Mouse (Mus musculus) hindbrain, embryonic 10.5 days (tissue): Measurements from ENCODE around the gene Ppm1m. TPM values are rescaled to one million over a fixed set of nuclear protein-coding genes. Genes with fewer than 3 reads are reported as not detected.
A peak's percentile ranks its signal among the peaks of the same experiment; 100 is the strongest.

Experiments used
- DNase-seq: peaks from one replicate; pipeline ENCODE4 v3.0.0-alpha.2; 2017; ENCODE audit warnings: low spot score
- H3K27ac ChIP-seq: fragments of 300-500 bp; sonication (generic); 2 replicates; pipeline ENCODE4 v1.5.1; 2016; ENCODE audit warnings: mild to moderate bottlenecking, moderate library complexity
- H3K27me3 ChIP-seq: fragments of 300-500 bp; sonication (generic); 2 replicates; pipeline ENCODE4 v1.6.1; 2016; ENCODE audit warnings: mild to moderate bottlenecking; ENCODE audit not compliant: poor library complexity, insufficient read depth, severe bottlenecking
- H3K36me3 ChIP-seq: fragments of 300-500 bp; sonication (generic); 2 replicates; pipeline ENCODE4 v1.6.1; 2016; ENCODE audit warnings: mild to moderate bottlenecking, moderate library complexity
- H3K4me1 ChIP-seq: fragments of 300-500 bp; sonication (generic); replicated peaks from 2 replicates; pipeline ENCODE4 v1.6.1; 2016; ENCODE audit warnings: mild to moderate bottlenecking
- H3K4me3 ChIP-seq: fragments of 300-500 bp; sonication (generic); 2 replicates; pipeline ENCODE4 v1.5.1; 2016; ENCODE audit warnings: mild to moderate bottlenecking, moderate library complexity
- H3K9me3 ChIP-seq: fragments of 300-500 bp; sonication (generic); 2 replicates; pipeline ENCODE4 v1.6.1; 2016; ENCODE audit warnings: mild to moderate bottlenecking, moderate library complexity
- WGBS: fragments of 180-500 bp; shearing (Covaris S2); methylation state at CpG from one replicate; pipeline ENCODE4 v1.1.7; 2016; 5-methylcytosine and 5-hydroxymethylcytosine counted together
- polyA plus RNA-seq: library from polyadenylated mRNA; unstranded; fragments of >200 nt; fragmentation: Nextera tagmentation; extraction: Ambion mirVana; gene quantifications from 2 replicates; pipeline ENCODE4 v1.2.1, GENCODE M21; 2016

Ppm1m gene
- polyA plus RNA-seq, 1 experiment from 2014 or later: 47.3 TPM

DNA sequence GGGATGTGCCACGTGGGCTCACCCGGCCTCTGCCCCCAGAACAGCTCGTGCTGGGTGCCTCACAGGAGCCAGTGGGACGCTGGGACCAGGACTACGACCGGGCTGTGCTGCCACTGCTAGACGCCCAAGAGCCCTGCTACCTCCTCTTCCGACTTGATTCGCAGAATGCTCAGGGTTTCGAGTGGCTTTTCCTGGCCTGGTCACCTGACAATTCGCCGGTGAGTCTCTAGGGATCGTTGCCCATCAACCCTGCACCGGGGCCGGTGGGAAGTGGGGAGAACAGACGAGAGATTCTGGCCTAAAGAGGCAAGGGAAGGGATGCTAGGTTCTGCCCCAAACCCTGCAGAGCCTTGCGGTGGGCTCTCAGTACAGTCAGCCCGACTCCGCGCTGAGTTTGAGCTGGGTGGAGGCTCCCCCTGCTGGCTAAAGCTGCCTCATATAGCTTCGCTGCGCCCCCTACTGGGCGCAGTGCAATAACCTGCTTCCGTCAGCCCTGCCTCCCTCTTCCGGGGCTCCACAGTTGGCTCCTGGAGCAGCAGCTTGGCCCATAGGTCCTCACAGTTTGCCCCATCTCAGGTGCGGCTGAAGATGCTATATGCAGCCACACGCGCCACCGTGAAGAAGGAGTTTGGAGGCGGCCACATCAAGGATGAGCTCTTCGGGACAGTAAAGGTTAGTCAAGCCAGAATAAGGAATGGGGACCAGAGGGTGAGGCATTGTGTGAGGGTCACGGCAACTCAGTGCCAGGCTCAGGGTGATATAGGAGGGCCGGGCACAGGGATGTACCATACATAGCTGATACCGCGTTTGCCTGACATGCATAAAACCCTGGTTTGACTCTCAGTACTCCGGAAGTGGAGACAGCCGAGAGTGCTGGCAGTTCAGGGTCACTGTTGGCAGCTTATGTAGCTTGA is 12.4 kb upstream of the Ppm1m start:
- H3K27me3 ChIP-seq: no peaks in the 10 kb centered on the region
- no peaks in the 10 kb centered on the region for H3K9me3 ChIP-seq
- 18% methylated on average over 37 of the region's 37 CpGs for WGBS
- peak; percentile 91 for DNase-seq
- peak overlapping the region; percentile 48 for H3K4me3 ChIP-seq
- H3K36me3 ChIP-seq: peaks cover 53% of the 10 kb centered on the region
- H3K27ac ChIP-seq: peak overlapping the region; percentile 85
- peaks cover 18% of the 10 kb centered on the region for H3K4me1 ChIP-seq

DNA sequence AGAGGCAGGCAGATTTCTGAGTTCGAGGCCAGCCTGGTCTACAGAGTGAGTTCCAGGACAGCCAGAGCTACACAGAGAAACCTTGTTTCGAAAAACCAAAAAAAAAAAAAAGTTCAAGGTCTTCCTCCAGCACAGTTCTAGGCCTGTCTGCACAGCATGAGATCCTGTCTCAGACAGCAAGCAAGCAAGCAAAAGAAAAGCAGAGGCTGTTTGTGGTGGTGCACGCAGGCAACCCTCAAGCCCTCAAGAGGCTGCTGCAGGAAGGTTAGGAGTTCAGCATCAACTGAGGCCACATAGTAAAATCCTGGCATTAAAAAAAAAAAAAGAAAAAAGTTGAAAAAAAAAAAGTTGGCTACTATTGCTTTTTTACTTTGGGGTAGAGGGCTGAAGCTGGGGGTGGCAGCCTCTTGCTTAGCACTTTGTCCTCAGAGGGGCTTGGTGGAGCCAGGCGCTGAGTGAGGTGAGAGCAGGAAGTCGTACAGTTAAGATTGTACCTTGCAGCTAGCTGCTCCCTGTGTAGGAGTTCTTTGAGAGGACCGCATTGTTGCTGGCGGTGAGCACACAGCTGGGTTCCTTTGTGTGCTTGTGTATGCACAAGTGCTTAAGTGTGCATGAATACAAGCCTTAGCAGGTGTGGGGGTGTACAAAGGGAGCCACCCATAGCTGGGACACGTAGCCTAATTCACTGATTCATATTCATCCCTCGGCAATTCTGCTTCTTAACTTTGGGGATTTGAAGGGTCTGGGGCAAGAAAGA is 11.5 kb upstream of the Ppm1m start:
- Histone ChIP-seq H3K27ac (peak overlapping the region; percentile 85), H3K4me1 (peaks cover 20% of the 10 kb centered on the region), H3K27me3 (no peaks in the 10 kb centered on the region), H3K9me3 (no peaks in the 10 kb centered on the region), H3K4me3 (peak overlapping the region; percentile 48), H3K36me3 (peaks cover 56% of the 10 kb centered on the region)
- DNase-seq: no peak
- 37% methylated on average over 9 of the region's 9 CpGs for WGBS

DNA sequence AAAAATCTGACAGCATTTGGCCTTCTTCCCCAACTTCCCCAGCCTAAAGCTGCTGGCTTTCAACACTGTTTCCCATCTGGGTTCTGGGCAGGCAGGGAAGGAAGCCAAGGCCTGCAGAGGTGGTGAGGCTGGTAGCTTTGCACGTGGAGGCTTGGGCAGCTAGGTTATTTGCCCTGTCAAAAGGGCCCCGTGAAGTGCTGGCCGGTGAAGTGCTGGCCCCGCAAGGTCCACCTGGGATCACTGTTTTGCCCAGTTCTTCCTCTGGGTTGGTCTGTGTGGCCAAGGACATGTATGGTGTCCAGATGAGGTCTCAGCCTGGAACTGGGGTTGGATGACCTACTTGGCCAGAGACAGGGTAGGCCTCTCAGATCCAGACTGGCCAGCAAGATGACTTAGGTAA is 10.4 kb upstream of the Ppm1m start:
- no peak overlapping the region for H3K27ac ChIP-seq
- no peak overlapping the region for H3K4me3 ChIP-seq
- H3K27me3 ChIP-seq: no peaks in the 10 kb centered on the region
- no peaks in the 10 kb centered on the region for H3K9me3 ChIP-seq
- H3K36me3 ChIP-seq: peaks cover 51% of the 10 kb centered on the region
- peaks cover 30% of the 10 kb centered on the region for H3K4me1 ChIP-seq
- no peak for DNase-seq
- whole genome bisulfite sequencing: 90% methylated on average over 4 of the region's 4 CpGs

DNA sequence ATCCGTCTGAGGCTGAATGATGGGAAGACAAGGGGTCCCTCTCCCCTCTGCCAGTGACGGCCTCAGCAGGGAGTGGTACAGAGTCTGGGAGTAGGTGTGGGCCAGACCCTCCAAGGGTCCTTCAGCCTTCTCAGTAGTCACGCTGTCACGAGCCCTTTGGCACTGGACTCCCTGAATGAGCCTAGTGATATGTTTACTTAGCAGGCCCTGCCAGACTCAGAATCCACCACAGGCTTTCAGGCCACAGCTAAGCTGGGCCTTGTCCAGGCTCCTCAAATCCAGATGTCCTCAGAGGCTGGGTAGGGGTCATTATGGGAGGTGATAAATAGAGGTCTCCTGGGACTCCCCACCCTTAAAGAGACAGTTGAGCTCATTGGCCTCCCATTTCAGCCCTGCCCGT is 8.6 kb upstream of the Ppm1m start:
- 87% methylated on average over 5 of the region's 5 CpGs for WGBS
- H3K36me3 ChIP-seq: peaks cover 33% of the 10 kb centered on the region

DNA sequence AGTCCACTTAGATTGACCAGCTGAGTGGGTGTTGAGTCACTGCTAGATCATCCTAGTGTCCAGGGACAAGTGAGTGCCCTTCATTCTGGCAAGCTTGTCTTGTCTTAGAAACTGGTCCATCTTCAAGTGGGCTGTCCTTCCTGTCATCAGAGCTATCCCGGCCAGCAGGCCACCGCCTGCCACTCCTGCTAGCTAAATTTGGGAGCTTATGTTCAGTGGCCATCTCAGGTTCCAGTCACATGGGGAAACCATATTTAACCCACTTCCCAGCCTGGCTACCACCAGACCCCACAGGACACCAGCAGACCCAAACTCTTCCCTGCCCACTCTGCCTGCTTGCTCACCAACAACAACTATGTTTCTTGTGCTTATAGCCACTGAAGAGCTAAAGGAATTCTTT is 7.0 kb upstream of the Ppm1m start:
- H3K27ac ChIP-seq: no peak overlapping the region
- peaks cover 18% of the 10 kb centered on the region for H3K36me3 ChIP-seq
- H3K9me3 ChIP-seq: no peaks in the 10 kb centered on the region
- H3K4me3 ChIP-seq: no peak overlapping the region
- peaks cover 50% of the 10 kb centered on the region for H3K4me1 ChIP-seq
- no peak for DNase-seq
- WGBS: 88% methylated on average over 2 of the region's 2 CpGs
- H3K27me3 ChIP-seq: 0 out of 2 replicates have a peak, but pooled peaks cover 2% of the 10 kb centered on the region

More for the DNA sequence above, 8.6 kb upstream of the Ppm1m start:
- H3K27me3 ChIP-seq: no peaks in the 10 kb centered on the region
- H3K9me3 ChIP-seq: no peaks in the 10 kb centered on the region
- H3K4me3 ChIP-seq: no peak overlapping the region
- H3K27ac ChIP-seq: no peak overlapping the region
- peaks cover 48% of the 10 kb centered on the region for H3K4me1 ChIP-seq
- no peak for DNase-seq

DNA sequence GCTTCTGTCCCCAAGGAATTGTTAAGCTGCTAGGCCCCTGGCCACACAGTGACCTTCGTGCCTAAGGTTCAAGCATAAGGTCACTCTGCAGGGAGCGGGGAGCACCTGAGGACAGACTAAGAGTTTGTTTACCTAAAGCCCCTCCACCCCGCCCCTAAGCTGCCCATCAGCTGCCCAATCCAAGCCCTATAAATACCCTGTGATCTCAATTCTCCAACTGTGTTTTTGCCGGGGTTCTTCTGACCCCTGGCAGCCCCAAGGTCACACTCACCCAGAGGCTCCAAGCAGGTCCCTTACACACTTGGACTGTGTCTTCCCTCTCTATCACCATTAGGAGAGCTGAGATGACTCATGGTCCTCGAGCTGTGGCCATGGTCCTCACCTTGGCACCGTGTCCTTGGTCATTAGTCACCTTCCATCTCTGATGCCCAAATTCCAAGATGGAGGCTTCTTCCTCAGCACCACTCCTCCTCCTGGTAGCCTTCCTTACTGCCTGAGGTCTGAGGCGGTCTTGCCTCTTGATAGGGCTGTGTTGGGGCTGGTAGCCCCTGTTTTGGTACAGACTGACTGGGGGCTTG is 6.3 kb upstream of the Ppm1m start:
- H3K4me1 ChIP-seq: peaks cover 43% of the 10 kb centered on the region
- no peaks in the 10 kb centered on the region for H3K9me3 ChIP-seq
- DNase-seq: no peak
- H3K27ac ChIP-seq: no peak overlapping the region
- 0 out of 2 replicates have a peak, but pooled peaks cover 2% of the 10 kb centered on the region for H3K27me3 ChIP-seq
- H3K4me3 ChIP-seq: no peak overlapping the region
- WGBS: 77% methylated on average over 7 of the region's 7 CpGs
- H3K36me3 ChIP-seq: peaks cover 18% of the 10 kb centered on the region

DNA sequence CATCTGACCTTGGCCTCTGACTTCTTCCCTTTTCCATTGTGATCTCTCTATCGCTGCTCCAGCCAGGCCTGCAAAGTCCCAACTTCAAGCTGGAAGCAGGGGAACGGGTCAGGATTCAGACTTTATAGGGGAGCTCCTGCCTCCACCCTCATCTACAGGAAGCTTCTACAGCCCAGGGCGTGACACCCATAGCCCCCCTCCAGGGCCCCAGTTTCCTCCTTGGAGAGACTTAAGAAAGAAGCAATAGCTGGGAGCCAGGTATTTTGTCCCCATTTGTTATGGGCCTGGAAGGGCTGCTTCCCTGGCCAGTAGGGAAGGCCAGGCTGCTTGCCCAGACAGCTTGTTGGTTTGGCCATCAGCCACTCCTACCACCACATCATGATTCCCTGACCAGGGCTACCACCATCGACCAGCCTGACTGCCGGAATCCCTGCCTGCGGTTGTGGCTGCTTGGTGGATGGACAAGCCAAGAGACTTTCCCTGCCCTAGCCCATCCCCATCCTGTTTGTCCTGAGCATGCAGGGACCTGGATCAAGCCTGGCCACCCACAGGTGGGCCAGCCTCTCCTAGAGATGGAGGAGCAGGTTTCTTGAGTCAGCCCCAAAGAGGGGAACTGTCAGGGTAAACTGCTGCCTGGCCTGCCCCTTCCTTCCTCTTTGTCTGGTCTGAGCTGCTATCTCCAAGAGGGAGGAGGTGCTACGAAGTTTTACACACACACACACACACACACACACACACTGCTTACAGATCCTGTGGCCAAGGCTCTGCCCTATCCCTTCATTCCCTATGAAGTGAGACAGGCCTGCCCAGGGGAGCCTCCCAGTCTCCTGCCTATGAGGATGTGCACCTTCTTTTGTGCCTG is 4.7 kb upstream of the Ppm1m start:
- WGBS: 79% methylated on average over 7 of the region's 7 CpGs
- H3K27me3 ChIP-seq: peaks cover 14% of the 10 kb centered on the region
- H3K9me3 ChIP-seq: no peaks in the 10 kb centered on the region
- peaks cover 51% of the 10 kb centered on the region for H3K4me1 ChIP-seq
- peak overlapping the region; percentile 64 for H3K27ac ChIP-seq
- H3K4me3 ChIP-seq: peak overlapping the region; percentile 73
- H3K36me3 ChIP-seq: peaks cover 18% of the 10 kb centered on the region
- no peak for DNase-seq

DNA sequence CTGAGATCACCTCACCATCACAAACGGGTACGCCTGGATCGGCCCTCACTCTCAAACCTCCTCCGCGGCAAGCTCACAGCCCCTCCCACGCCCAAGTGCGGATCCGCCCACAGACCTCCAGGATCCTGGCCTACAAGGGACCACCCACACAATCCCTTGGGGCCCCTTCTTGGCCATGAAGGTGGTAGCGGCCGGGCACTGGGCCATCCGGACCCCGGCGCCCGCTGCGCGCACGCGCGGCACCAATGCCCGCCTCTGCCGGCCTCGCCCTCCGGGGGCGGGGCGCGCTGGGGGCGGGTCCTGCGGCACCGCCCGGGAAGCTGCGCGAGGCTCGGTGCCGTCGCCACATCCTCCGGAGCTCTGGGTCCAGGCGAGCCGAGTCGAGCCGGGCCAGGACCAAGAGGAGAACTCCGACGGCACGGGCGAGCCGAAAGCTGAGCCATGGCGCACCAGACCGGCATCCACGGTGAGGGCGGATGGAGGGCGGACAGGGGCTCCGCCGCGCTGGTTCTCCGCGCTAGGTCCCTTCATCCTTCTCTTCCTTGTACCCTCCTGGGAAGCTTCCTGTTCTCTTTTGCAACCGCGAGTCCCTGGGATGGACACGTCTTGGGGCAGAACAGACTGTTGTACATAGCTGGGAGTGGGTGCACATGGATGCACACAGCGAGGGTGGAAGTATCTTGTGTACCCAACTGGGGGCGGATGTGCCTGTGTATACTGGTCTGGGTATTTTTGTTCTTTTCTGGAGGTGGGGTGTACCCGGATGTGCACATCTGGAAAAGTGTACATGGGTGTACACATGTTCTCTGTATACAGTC is 3.5 kb upstream of the Ppm1m start, which contains the start of gene Twf2:
Gene Twf2 (plus strand): TSS at position 290 of the 818 bp plus-strand sequence.
- Histone ChIP-seq H3K4me3 (peak within 1 kb of the TSS; percentile 73), H3K36me3 (peaks cover 12% of the 10 kb centered on the region), H3K27ac (peak within 1 kb of the TSS; percentile 90), H3K9me3 (no peaks in the 10 kb centered on the region), H3K27me3 (peaks cover 14% of the 10 kb centered on the region), H3K4me1 (peaks cover 63% of the 10 kb centered on the region)
- 2% methylated on average over 61 of the region's 61 CpGs for WGBS
- peak; percentile 90 for DNase-seq

DNA sequence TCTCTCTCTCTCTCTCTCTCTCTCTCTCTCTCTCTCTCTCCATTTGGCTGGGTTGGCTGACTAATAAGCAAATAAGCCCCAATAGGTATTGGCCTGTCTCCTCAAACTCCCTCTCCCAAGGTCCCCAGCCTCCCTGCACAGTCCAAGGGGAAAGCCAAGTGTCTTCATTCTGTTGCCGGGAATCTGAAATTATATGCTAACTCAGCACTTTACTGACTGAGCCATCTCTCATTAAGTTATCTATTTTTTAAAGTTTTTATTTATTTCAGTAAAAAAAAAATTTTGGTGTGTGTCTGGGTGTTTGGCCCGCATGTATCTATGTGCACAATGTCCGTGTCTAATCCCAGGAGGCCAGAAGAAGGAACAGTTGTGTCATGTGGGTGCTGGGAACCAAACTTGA is 2.3 kb upstream of the Ppm1m start:
- no peak for DNase-seq
- H3K27ac ChIP-seq: no peak overlapping the region
- no peaks in the 10 kb centered on the region for H3K9me3 ChIP-seq
- 83% methylated on average over 3 of the region's 3 CpGs for WGBS
- H3K36me3 ChIP-seq: peaks cover 7% of the 10 kb centered on the region; the same call in 1 of the 2 replicates
- H3K27me3 ChIP-seq: peaks cover 14% of the 10 kb centered on the region
- peak overlapping the region; percentile 73 for H3K4me3 ChIP-seq
- peaks cover 71% of the 10 kb centered on the region for H3K4me1 ChIP-seq

DNA sequence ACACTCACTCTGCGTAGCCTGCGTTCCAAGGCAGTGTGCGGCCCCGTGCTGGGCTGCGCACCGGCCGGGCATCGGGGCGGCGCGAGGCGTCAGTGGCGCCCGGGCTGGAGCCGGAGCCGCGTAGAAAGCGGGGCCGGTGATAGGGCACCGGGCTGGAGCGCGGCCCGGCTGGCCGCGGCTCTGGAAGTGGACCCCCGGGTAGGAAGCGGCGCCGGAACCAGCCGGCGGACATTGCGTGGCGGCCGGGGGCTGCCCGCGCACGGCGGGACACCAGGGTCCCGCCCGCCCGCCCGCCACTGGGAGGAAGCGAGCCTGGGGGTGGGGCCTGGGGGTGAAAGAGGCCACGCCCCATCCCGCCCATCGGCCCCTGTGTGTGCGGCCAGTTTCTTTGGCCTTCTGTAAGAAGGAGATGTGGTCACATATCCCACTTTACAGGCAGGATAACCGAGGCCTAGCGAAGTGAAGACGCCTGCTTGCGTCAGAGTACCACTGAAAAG is 536 bp downstream of the Ppm1m start:
- no peaks in the 10 kb centered on the region for H3K9me3 ChIP-seq
- peaks cover 14% of the 10 kb centered on the region for H3K27me3 ChIP-seq
- DNase-seq: peak; percentile 80
- H3K36me3 ChIP-seq: peaks cover 29% of the 10 kb centered on the region
- under 1% methylated on average over 51 of the region's 51 CpGs for WGBS
- peaks cover 53% of the 10 kb centered on the region for H3K4me1 ChIP-seq
- H3K4me3 ChIP-seq: peak overlapping the region; percentile 68
- H3K27ac ChIP-seq: peak overlapping the region; percentile 93

DNA sequence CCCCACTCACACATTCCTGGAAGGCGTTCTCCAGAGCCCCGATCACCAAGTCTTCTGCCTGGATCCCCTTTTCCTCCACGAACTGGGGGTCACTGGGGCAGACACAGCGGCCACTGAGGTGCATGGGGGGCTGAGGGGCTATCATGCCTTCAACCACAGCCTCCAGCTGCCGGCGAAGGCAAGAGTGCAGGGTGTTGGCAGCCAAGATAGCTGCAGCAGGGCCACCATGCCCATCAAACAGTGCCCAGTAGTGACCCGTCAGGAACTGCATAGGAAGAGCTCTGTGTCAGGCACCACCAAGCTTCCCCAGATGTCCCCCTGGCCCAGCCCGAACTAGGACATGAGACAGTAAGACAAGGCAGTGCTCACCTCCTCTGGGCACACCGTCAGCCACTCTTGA is 1.8 kb downstream of the Ppm1m start:
- Histone ChIP-seq H3K4me3 (peak overlapping the region; percentile 68; the same call in 1 of the 2 replicates), H3K27me3 (peaks cover 14% of the 10 kb centered on the region), H3K9me3 (no peaks in the 10 kb centered on the region), H3K27ac (no peak overlapping the region), H3K4me1 (peaks cover 41% of the 10 kb centered on the region), H3K36me3 (peaks cover 37% of the 10 kb centered on the region)
- no peak for DNase-seq
- 89% methylated on average over 9 of the region's 9 CpGs for WGBS
